Mouse (Mus musculus) gonadal fat pad, adult 2 months (tissue): ENCODE measurements around the gene Tpte. TPM values are rescaled to one million over a fixed set of nuclear protein-coding genes. Genes with fewer than 3 reads are reported as not detected.
"Not testable (repeated sequence)": the region's sequence is repeated elsewhere in the genome, so short reads cannot be mapped to it uniquely, and the experiment has no call there.

ENCODE experiments used
- DNase-seq: peaks from one replicate; pipeline ENCODE4 v3.0.0-alpha.2; 2012; ENCODE audit warnings: low read depth
- polyA plus RNA-seq: library from polyadenylated mRNA; depleted of rRNA; stranded (reverse); fragments of >200 nt; gene quantifications from 2 replicates; pipeline ENCODE4 v1.2.3, GENCODE M21; 2012; rRNA removed

Gene Tpte
- not detected in 2 replicates for polyA plus RNA-seq

- DNase-seq, result no peak
These were observed at the start of gene Tpte for GRCm38 (mm10) chr8:22282999-22283491. Gene Tpte (plus strand): TSS chr8:22283441.

GRCm38 (mm10) chr8:22242986-22243385 is 40.3 kb upstream of the Tpte start:
- no peak for DNase-seq

- no peak for DNase-seq
These were observed 37.6 kb upstream of the Tpte start for GRCm38 (mm10) chr8:22245663-22246062.

- DNase-seq, result no peak
These were observed 35.3 kb upstream of the Tpte start for GRCm38 (mm10) chr8:22247956-22248355.

GRCm38 (mm10) chr8:22249080-22249479 is 34.2 kb upstream of the Tpte start:
- DNase-seq, result no peak

GRCm38 (mm10) chr8:22258946-22259450 is 24.2 kb upstream of the Tpte start:
- no peak for DNase-seq

GRCm38 (mm10) chr8:22259531-22259930 is 23.7 kb upstream of the Tpte start:
- DNase-seq, result no peak

- no peak for DNase-seq
These were observed 23.0 kb upstream of the Tpte start for GRCm38 (mm10) chr8:22260091-22260722.

- peak; percentile 70 for DNase-seq
These were observed 21.0 kb upstream of the Tpte start for GRCm38 (mm10) chr8:22262267-22262666.

- peak; percentile 74 for DNase-seq
These were observed 18.9 kb upstream of the Tpte start for GRCm38 (mm10) chr8:22264292-22264691.

GRCm38 (mm10) chr8:22264787-22265186 is 18.5 kb upstream of the Tpte start:
- peak; percentile 58 for DNase-seq

GRCm38 (mm10) chr8:22265194-22265593 is 18.0 kb upstream of the Tpte start:
- DNase-seq, result peak; percentile 73

GRCm38 (mm10) chr8:22266809-22267208 is 16.4 kb upstream of the Tpte start:
- DNase-seq, result peak; percentile 61

GRCm38 (mm10) chr8:22273142-22273541 is 10.1 kb upstream of the Tpte start:
- no peak for DNase-seq

GRCm38 (mm10) chr8:22274641-22275040 is 8.6 kb upstream of the Tpte start:
- DNase-seq, result no peak

- no peak for DNase-seq
These were observed 19.1 kb downstream of the Tpte start for GRCm38 (mm10) chr8:22302326-22302725.

GRCm38 (mm10) chr8:22302896-22303306 is 19.7 kb downstream of the Tpte start:
- DNase-seq, result no peak

- DNase-seq, result not testable (repeated sequence)
These were observed 20.8 kb downstream of the Tpte start for GRCm38 (mm10) chr8:22304045-22304444.

- no peak for DNase-seq
These were observed 23.8 kb downstream of the Tpte start for GRCm38 (mm10) chr8:22306999-22307398.

GRCm38 (mm10) chr8:22311446-22311845 is 28.2 kb downstream of the Tpte start:
- no peak for DNase-seq

- DNase-seq, result no peak
These were observed 52.2 kb downstream of the Tpte start for GRCm38 (mm10) chr8:22335426-22335825.

- no peak for DNase-seq
These were observed 76.1 kb downstream of the Tpte start for GRCm38 (mm10) chr8:22359359-22359758.

GRCm38 (mm10) chr8:22359882-22360281 is 76.6 kb downstream of the Tpte start:
- DNase-seq, result no peak

GRCm38 (mm10) chr8:22376311-22376710 is 93.1 kb downstream of the Tpte start:
- no peak for DNase-seq
